Mouse (Mus musculus): Measurements from ENCODE around the gene Neb.

DNA sequence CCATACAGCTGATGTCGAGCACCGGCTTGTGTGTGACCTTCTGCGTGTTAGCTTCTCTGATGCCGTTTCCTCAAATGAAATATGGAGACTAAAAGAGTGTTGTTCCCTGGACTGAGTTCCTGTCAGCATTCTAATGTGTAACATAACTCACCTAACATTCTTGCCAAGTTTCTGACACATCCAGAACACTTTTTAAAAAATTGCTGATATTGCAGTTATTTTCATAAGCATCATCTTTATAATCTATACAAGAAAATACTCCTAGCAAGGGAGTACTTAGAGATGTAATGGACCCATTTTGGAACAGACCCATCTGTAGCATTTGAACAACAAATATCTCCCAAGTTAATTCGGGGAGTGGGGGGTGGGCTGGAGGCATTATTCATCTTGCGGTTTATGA lies 8.7 kb downstream of the Neb start:
- TF ChIP-seq CTCF (IDR thresholded peaks at IDR 0.05) (no peak), EP300 (IDR thresholded peaks at IDR 0.05) (no peak)
